1 mouse cellular context compared by ENCODE assay signal in the genomic region with DNA sequence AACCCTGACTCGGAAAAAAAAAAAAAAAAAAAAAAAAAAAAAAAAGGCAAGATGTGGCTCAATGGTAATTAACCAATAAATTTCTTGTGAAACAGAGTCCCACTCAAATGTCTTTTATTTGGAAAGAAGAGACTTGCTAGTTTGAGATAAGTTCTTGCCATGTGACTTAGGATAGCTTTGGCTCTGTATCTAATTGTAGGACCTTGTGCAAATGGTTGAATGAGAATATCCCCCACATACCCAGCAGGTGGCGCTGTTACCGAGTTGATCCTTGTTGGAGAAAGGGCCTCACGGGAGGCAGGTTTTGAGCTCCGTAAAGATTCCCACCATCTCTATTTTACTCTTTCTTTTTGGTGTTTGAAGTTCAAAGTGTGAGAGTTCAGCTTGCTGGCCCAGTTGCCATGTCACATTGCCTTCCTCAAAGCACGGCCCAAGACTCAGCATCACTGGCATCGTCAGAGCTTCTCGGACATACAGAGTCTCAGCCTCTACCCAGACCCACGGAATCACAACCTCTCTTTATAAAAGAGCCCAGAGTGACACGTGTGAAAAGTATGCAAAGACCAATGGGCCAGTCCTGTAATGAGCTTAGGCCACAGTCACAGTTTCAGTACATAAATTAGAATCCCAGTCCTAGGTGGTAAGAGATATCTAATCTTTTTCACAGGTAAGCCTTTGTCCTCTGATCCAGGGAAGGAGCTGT.
TF ChIP-seq lines count a peak whose summit lies in the region.

No protein-coding gene starts in this region.

TF ChIP-seq in MEL, 35 proteins besides CTCF, POLR2A, EP300 and RAD21:
- TF ChIP-seq MAZ (IDR thresholded peaks at IDR 0.05; ENCODE audit: low read depth, low read length) (no peak), ETS1 (IDR thresholded peaks at IDR 0.05; ENCODE audit: low read depth, low read length) (no peak), ZC3H11A (IDR thresholded peaks at IDR 0.05; ENCODE audit: low read depth, low read length) (peak; percentile 95), NELFE (IDR thresholded peaks at IDR 0.05; ENCODE audit: low read depth, low read length) (no peak), TCF12 (IDR thresholded peaks at IDR 0.05; ENCODE audit: low read depth, low read length) (0 out of 2 replicates have a peak, but pooled peaks have one; percentile 19), POLR2AphosphoS2 (IDR thresholded peaks at IDR 0.05; ENCODE audit: low read length) (no peak), ZKSCAN1 (IDR thresholded peaks at IDR 0.05; ENCODE audit: low read depth, low read length) (no peak), MYC (IDR thresholded peaks at IDR 0.05; ENCODE audit: low read depth, low read length) (peak; percentile 90), JUND (IDR thresholded peaks at IDR 0.05; ENCODE audit: low read depth, low read length) (0 out of 2 replicates have a peak, but pooled peaks have one; percentile 53), BHLHE40 (IDR thresholded peaks at IDR 0.05; ENCODE audit: borderline replicate concordance, low read depth, low read length) (peak; percentile 38), MXI1 (IDR thresholded peaks at IDR 0.05; ENCODE audit: low read depth, low read length) (peak; percentile 83), SMC3 (IDR thresholded peaks at IDR 0.05; ENCODE audit: low read depth, low read length) (peak; percentile 99), MEF2A (IDR thresholded peaks at IDR 0.05; ENCODE audit: extremely low read depth, insufficient replicate concordance, low read depth, low read length, poor library complexity, severe bottlenecking) (no peak), TAL1 (IDR thresholded peaks at IDR 0.05; ENCODE audit: low read length) (no peak), MAX (IDR thresholded peaks at IDR 0.05; ENCODE audit: low read length) (peak; percentile 85), KAT2A (conservative IDR thresholded peaks at IDR 0.05; ENCODE audit: low read depth, low read length) (no peak), TBP (IDR thresholded peaks at IDR 0.05; ENCODE audit: low read depth, low read length) (0 out of 2 replicates have a peak, but pooled peaks have one; percentile 13), USF2 (IDR thresholded peaks at IDR 0.05; ENCODE audit: borderline replicate concordance in 1 of 2, insufficient read depth in 1 of 2, low read depth in 1 of 2, low read length in 2 of 2) (peak in 1 of 2 experiments; percentile 55; a peak in 1 of 4 replicates), USF1 (IDR thresholded peaks at IDR 0.05; ENCODE audit: low read depth, low read length) (peak; percentile 87), ZNF384 (IDR thresholded peaks at IDR 0.05; ENCODE audit: low read depth, low read length) (peak; percentile 82), ZMIZ1 (IDR thresholded peaks at IDR 0.05; ENCODE audit: low read depth, low read length) (no peak), MYB (IDR thresholded peaks at IDR 0.05; ENCODE audit: low read depth, low read length) (no peak), GATA1 (IDR thresholded peaks at IDR 0.05; ENCODE audit: low read depth, low read length) (peak; percentile 42)
